Mouse (Mus musculus) regulatory T cell (primary cell): ENCODE data around the gene Rab25.

Source experiments
- in situ Hi-C: fragments of 300-600 bp; cut with MboI, MseI; formaldehyde crosslinking; loops from one replicate; pipeline ENCODE4 v1.15.1; 2025; ENCODE audit warnings: high pct_unique_total_duplicates

The Rab25 gene

GRCm38 (mm10) chr3:88542486-88542885 is 5.6 kb downstream of the Rab25 start:
- in situ Hi-C loops, result no loop called here

GRCm38 (mm10) chr3:88541622-88542401 is 6.3 kb downstream of the Rab25 start:
- in situ Hi-C loops, result no loop called here

- in situ Hi-C loops, result no loop called here
Observed at GRCm38 (mm10) chr3:88540085-88540484, 8.0 kb downstream of the Rab25 start.

DNA sequence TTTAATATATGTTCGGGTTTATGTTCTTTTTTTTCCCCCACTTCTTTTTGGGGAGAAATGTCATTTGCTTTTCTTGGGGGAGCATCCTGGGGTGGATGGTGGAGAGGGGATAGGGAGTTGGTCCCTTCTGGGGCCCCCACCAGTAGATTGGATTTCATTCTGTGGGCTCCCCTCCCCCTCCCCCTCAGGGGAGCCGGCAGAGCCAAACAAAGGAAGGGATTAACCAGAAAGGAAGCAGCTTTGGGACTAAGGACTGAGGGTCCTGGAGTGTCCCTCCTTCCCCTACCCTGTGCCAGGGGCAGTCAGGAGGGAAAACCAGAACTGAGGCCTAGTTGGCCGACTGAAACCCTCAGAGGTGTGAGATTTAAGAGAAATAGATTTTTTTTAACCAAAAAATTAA is 8.7 kb downstream of the Rab25 start:
- in situ Hi-C loops, result no loop called here

DNA sequence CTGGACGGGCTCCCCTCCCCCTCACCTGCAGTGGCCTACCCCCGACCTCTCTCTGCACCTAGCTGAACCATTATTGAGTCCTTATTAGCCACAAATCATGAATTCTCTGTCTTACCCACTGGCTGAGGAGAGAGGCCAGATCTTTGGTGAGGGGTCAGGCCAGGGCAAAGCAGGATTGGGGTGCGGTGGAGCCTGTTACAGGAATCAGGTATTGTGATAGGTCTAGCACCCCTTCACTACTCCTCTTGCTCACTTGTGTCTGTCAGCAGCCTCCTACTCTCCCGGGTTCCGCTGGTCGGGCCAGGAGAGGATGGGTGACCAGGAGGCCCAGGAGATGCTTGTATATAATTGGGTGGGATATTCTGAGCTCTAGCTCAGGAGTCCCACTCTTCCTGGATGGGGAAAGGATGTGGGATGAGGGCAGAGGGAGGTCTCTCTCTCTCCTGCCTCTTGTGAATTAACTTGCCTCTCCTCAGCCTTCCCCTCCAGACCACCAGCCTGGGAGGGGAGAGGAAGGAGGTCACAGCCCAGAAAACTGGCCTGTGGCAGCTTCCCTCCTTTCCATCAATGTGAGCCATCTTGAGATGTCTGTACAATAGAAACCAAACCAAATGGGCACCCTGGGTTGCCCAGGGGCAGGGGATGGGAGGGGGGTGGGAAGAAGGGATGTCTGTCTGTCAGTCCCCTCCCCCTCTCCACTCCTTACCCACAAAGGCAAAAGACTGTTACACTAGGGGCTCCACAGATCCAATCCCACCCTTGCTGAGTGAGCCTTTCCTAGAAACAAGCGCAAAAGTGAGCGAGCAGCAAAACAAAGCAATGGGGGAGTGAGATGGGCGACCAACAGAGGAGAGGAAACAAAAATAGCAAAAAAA is 9.6 kb downstream of the Rab25 start:
- in situ Hi-C loops, result no loop called here

DNA sequence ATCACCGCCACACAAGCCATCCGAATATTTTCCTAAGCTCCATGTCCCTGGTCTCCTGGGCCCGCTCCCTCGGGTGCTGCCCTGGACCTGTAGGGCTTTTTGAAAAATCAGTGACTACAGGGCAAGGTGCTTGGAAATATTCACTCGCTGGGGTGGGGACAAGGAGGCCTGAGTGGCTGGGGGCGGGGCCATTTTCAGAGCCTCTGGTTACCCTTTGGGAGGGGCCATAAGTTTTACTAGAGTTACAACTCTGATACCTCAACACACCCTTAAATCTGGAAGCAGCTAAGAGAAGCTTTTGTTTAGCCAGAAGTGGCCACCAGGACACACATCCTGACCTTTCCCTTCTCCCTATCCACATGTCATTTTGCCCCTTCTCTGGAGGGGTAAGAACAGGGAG is 11.0 kb downstream of the Rab25 start:
- in situ Hi-C loops, result no loop called here

- in situ Hi-C loops, result no loop called here
Observed at GRCm38 (mm10) chr3:88536103-88536930, 11.8 kb downstream of the Rab25 start.

DNA sequence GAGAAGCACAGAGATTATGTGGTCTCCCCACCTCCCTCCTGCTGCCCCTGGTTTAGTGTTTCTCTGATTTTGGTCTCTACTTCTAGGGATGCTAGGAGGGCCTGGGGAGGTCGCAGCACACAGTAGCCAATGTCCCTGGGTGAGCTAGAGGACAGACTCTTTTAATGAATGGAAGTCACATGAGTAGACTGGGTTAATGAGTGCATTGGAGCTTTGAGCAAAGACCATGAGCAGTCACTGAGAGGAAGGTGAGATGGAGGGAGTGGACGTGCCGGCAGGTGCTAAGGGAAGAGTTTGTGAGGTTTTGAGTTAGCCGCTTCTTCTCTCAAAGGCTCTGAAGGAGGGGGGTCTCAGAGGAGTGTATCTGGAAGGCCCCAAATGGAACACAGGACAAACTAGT is 12.6 kb downstream of the Rab25 start:
- in situ Hi-C loops, result no loop called here

DNA sequence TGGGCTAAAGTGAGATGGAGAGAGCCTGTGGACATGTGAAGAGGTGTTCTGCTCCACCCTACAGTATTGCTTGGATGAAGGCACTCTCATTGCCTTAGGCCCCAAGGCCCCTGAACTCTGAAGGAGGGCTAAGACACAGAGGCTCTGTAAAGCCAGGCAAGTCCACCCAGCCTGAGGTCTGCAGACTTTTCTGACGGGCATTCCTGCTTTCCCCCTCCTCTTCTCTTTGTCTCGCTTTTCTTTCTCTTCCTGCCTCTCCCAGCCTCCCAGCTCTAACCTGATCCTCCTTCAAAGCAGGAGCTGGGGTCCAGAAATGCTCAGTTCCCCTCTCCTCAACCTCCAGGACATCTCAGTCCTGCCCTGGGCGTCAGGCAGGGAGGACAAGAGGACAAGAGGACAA is 13.1 kb downstream of the Rab25 start:
- in situ Hi-C loops, result no loop called here

- in situ Hi-C loops, result no loop called here
Observed at GRCm38 (mm10) chr3:88533706-88534105, 14.4 kb downstream of the Rab25 start.

- in situ Hi-C loops, result no loop called here
Observed at GRCm38 (mm10) chr3:88532689-88533511, 15.2 kb downstream of the Rab25 start.

DNA sequence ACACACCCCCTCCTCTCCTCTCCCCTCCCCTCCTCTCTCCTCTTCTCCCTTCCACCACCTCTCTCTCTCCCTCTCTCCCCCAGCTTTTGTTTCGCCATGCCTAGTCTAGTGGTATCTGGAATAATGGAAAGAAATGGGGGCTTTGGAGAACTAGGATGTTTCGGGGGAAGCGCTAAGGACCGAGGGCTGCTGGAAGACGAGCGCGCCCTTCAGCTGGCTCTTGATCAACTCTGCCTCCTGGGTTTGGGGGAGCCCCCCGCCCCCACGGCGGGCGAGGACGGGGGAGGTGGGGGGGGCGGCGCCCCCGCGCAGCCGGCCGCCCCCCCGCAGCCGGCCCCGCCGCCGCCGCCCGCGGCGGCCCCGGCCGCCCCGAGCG is 15.8 kb downstream of the Rab25 start, which contains the start of gene Mex3a:
TSS of gene Mex3a (plus strand) at position 97 of the 376 bp plus-strand sequence.
- in situ Hi-C loops, result no loop called here

GRCm38 (mm10) chr3:88531348-88532298 is 16.5 kb downstream of the Rab25 start:
- in situ Hi-C loops, result no loop called here

GRCm38 (mm10) chr3:88530082-88530864 is 17.8 kb downstream of the Rab25 start:
- in situ Hi-C loops, result no loop called here

DNA sequence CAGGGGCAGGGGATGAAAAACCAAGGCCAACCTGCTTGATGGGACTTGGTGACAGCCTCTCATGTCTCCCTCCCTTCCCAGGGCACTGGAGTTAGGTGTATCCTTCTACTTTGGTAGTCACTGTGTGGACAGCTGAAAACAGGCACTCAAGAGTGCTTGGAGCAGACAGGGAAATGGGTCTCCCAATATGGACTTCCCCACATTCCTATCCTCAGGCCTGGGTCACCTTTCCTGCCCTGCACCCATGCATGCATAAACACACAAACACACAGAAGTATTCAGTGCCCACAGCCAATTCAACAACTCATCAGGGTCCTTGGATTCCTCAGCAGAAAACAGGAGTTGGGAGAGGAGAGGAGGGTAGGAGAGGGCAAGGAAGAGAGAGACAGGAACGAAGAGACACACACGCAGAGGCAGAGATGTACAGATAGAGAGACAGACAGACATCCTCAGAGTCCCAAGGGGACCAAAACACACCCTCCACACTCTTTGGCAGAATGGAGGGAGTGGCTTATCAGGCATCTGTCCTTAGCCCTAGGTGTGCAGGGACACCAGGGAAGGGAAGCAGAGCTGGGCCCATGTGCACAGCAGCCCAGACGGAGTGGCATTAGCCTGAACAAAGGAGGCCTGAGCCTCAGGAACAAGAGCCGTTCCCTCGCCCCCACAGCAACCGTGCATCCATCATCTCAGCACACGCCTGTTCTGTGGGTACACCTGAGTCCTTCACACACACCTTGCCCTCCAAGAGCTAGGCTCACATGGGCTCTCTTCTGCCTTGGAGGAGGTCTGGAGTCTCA is 18.7 kb downstream of the Rab25 start:
- in situ Hi-C loops, result no loop called here

DNA sequence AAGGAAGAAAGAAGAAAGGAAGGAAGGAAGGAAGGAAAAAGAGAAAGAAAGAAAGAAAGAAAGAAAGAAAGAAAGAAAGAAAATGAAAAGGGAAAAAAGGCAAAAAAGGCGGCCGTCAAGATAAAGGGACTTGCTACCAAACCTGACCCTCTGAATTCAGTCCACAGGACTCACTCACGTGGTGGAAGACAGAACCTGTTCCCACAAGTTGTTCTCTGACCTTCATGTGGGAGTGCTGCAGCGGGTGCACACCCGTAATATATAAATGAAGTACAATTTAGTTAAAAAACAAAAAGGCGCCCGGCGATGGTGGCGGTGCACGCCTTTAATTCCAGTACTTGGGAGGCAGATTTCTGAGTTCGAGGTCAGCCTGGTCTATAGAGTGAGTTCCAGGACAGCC is 19.5 kb downstream of the Rab25 start:
- in situ Hi-C loops, result no loop called here

GRCm38 (mm10) chr3:88527565-88527964 is 20.5 kb downstream of the Rab25 start:
- in situ Hi-C loops, result no loop called here
